Mouse (Mus musculus) kidney, postnatal 10 days (tissue): ENCODE data around the gene Cbx3.

Experiments
- DNase-seq: peaks from one replicate; pipeline ENCODE4 v3.0.0; 2021; ENCODE audit warnings: mixed read lengths

The Cbx3 gene

GRCm38 (mm10) chr6:51470311-51471178 lies at the start of gene Cbx3:
Gene Cbx3, plus strand, starts transcription at chr6:51470360.
- DNase-seq, result peak; percentile 93

- DNase-seq, result no peak
Measured at GRCm38 (mm10) chr6:51423466-51424122, 46.6 kb upstream of the Cbx3 start.

GRCm38 (mm10) chr6:51424537-51424936 lies 45.6 kb upstream of the Cbx3 start:
- DNase-seq, result no peak

GRCm38 (mm10) chr6:51432535-51433397 lies 37.4 kb upstream of the Cbx3 start, which contains the start of gene Nfe2l3:
Gene Nfe2l3, plus strand, starts transcription at chr6:51432670.
- DNase-seq, result peak; percentile 80

GRCm38 (mm10) chr6:51434270-51434669 lies 35.9 kb upstream of the Cbx3 start:
- DNase-seq, result no peak

GRCm38 (mm10) chr6:51437665-51438064 lies 32.5 kb upstream of the Cbx3 start:
- peak; percentile 61 for DNase-seq

- DNase-seq, result no peak
Measured at GRCm38 (mm10) chr6:51438826-51439330, 31.3 kb upstream of the Cbx3 start.

- DNase-seq, result no peak
Measured at GRCm38 (mm10) chr6:51442191-51442835, 27.8 kb upstream of the Cbx3 start.

- no peak for DNase-seq
Measured at GRCm38 (mm10) chr6:51452927-51453503, 17.1 kb upstream of the Cbx3 start.

GRCm38 (mm10) chr6:51454949-51455348 lies 15.2 kb upstream of the Cbx3 start:
- DNase-seq, result no peak

GRCm38 (mm10) chr6:51456198-51456597 lies 14.0 kb upstream of the Cbx3 start:
- no peak for DNase-seq

GRCm38 (mm10) chr6:51457283-51457682 lies 12.9 kb upstream of the Cbx3 start:
- DNase-seq, result no peak

GRCm38 (mm10) chr6:51457770-51458387 lies 12.3 kb upstream of the Cbx3 start:
- no peak for DNase-seq

- DNase-seq, result no peak
Measured at GRCm38 (mm10) chr6:51458925-51459312, 11.2 kb upstream of the Cbx3 start.

- DNase-seq, result no peak
Measured at GRCm38 (mm10) chr6:51459313-51460020, 10.7 kb upstream of the Cbx3 start.

- no peak for DNase-seq
Measured at GRCm38 (mm10) chr6:51460021-51460360, 10.2 kb upstream of the Cbx3 start.

GRCm38 (mm10) chr6:51460363-51460762 lies 9.8 kb upstream of the Cbx3 start:
- no peak for DNase-seq

GRCm38 (mm10) chr6:51467649-51468048 lies 2.5 kb upstream of the Cbx3 start:
- no peak for DNase-seq

- DNase-seq, result peak; percentile 87
Measured at GRCm38 (mm10) chr6:51468891-51469561, 1.1 kb upstream of the Cbx3 start.

GRCm38 (mm10) chr6:51469715-51470310 lies 347 bp upstream of the Cbx3 start, which contains the start of gene Hnrnpa2b1:
Gene Hnrnpa2b1, minus strand, starts transcription at chr6:51469894.
- DNase-seq, result peak; percentile 98
